Mouse (Mus musculus): ENCODE data around the gene Tab1.

GRCm38 (mm10) chr15:80088637-80089036, 44.3 kb upstream of the Tab1 start:
- TF ChIP-seq CTCF (IDR thresholded peaks at IDR 0.05; ENCODE audit: insufficient read depth, low read depth, low read length) (peak; percentile 53; the same call in 1 of the 2 replicates), POLR2A (IDR thresholded peaks at IDR 0.05; ENCODE audit: insufficient read depth, low read depth, low read length) (no peak)

All from olfactory bulb, adult 2 months (tissue).